Mouse (Mus musculus) small intestine, adult 2 months (tissue): ENCODE measurements at regions not wholly inside any gene's neighbourhood (a gene's known extent, or its start where the extent isn't known, plus 50 kb on each side); places are given as distances from the start of the nearest gene placed in this dataset.

ENCODE experiments used
- CTCF ChIP-seq: fragments of 200-500 bp; IDR thresholded peaks from 2 replicates; pipeline ENCODE4 v1.5.1; 2012; ENCODE audit warnings: low read depth, mild to moderate bottlenecking, control low read depth, inconsistent platforms, low read length, moderate library complexity, mixed read lengths; ENCODE audit not compliant: insufficient replicate concordance, insufficient read length; ENCODE audit errors: extremely low read depth
- POLR2A ChIP-seq: fragments of 200-500 bp; IDR thresholded peaks from 2 replicates; pipeline ENCODE4 v1.6.1; 2012; ENCODE audit warnings: low read depth, mild to moderate bottlenecking, control low read depth, inconsistent platforms, low read length, moderate library complexity

DNA sequence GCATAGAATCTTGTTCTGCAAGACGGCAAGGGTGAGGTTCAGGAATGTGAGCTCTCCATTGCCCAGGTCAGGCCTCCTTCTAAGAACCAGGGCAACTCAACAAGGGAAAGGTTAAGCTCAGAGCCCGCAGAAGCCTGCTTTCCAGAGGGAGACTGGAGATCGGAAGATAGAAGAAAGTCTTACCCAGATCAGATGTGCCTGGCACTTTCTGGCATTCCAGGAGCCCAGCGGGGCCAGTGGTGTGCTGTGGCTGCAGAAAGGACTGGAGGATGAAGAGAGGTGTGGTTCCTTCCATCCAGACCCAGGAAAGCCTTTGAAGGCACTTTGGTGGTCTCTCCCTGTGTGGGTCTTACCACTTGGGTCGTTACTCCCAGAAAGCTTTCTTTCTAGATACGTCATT, 178.4 kb downstream of the Tmx1 start:
- TF ChIP-seq CTCF (no peak), POLR2A (no peak)
